Mouse (Mus musculus): ENCODE data around the gene Cbx7.

DNA sequence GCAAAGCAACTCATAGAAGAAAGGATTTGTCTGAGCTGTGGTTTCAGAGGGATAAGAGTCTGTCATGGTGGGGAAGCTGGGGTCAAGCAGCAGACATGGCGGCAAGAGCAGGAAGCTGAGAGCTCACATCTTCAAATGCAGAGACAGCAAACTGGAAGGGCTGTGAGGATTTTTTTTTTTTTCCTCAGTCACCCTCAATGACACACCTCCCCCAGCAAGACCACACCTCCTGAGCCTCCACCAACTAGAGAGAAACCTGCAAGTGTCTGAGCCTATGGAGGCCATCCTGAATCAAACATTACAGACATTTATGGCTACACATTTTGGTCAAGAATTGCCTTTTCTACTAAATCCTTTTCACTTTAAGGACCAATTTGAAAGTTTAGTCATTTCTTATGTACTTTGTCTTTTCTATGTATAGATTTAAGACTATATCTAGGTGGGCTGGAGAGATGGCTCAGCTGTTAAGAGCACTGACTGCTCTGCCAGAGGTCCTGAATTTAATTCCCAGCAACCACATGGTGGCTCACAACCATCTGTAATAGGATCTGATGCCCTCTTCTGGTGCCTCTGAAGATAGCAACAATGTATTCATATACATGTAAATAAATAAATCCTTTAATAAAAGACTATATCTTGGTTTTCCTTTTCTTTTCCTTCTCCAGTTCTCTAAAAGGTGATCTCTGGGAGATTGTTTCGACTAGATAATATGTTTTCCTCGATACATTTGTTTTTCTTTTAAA, 103.5 kb downstream of the Cbx7 start:
- TF ChIP-seq ZC3H11A (IDR thresholded peaks at IDR 0.05; ENCODE audit: borderline replicate concordance, low read depth, low read length) (no peak), ZNF384 (IDR thresholded peaks at IDR 0.05; ENCODE audit: low read depth, low read length) (0 out of 2 replicates have a peak, but pooled peaks have one; percentile 34), CHD2 (IDR thresholded peaks at IDR 0.05; ENCODE audit: low read depth, low read length) (no peak), MAFK (IDR thresholded peaks at IDR 0.05; ENCODE audit: insufficient read depth, low read depth, low read length) (no peak)
